Mouse (Mus musculus): ENCODE measurements at regions not wholly inside any gene's neighbourhood (a gene's known extent, or its start where the extent isn't known, plus 50 kb on each side); places are given as distances from the start of the nearest gene placed in this dataset.

GRCm38 (mm10) chr15:62470683-62471331 is 1374.2 kb downstream of the Gsdmc2 start:
- no peak for DNase-seq

- peak; percentile 38 for DNase-seq
These were observed 1376.9 kb downstream of the Gsdmc2 start for GRCm38 (mm10) chr15:62468076-62468475.

GRCm38 (mm10) chr15:62466856-62467255 is 1378.1 kb downstream of the Gsdmc2 start:
- no peak for DNase-seq

GRCm38 (mm10) chr15:62465026-62465839 is 1379.7 kb downstream of the Gsdmc2 start:
- DNase-seq, result no peak

GRCm38 (mm10) chr15:62462698-62463097 is 1382.3 kb downstream of the Gsdmc2 start:
- DNase-seq, result no peak

GRCm38 (mm10) chr15:62461398-62462051 is 1383.5 kb downstream of the Gsdmc2 start:
- DNase-seq, result no peak

- DNase-seq, result no peak
These were observed 1384.3 kb downstream of the Gsdmc2 start for GRCm38 (mm10) chr15:62460724-62461123.

GRCm38 (mm10) chr15:62460026-62460607 is 1384.9 kb downstream of the Gsdmc2 start:
- no peak for DNase-seq

- DNase-seq, result no peak
These were observed 1387.0 kb downstream of the Gsdmc2 start for GRCm38 (mm10) chr15:62457990-62458389.

GRCm38 (mm10) chr15:62457051-62457664 is 1387.8 kb downstream of the Gsdmc2 start:
- no peak for DNase-seq

- peak; percentile 14 for DNase-seq
These were observed 1389.0 kb downstream of the Gsdmc2 start for GRCm38 (mm10) chr15:62456020-62456419.

- peak; percentile 14 for DNase-seq
These were observed 1396.9 kb downstream of the Gsdmc2 start for GRCm38 (mm10) chr15:62448116-62448515.

- DNase-seq, result peak; percentile 30
These were observed 1405.8 kb downstream of the Gsdmc2 start for GRCm38 (mm10) chr15:62439211-62439610.

- no peak for DNase-seq
These were observed 1408.3 kb downstream of the Gsdmc2 start for GRCm38 (mm10) chr15:62436631-62437030.

- no peak for DNase-seq
These were observed 1409.8 kb downstream of the Gsdmc2 start for GRCm38 (mm10) chr15:62435141-62435680.

GRCm38 (mm10) chr15:62432742-62433245 is 1412.2 kb downstream of the Gsdmc2 start:
- DNase-seq, result no peak

- DNase-seq, result no peak
These were observed 1413.8 kb downstream of the Gsdmc2 start for GRCm38 (mm10) chr15:62431150-62431678.

GRCm38 (mm10) chr15:62422995-62423394 is 1422.0 kb downstream of the Gsdmc2 start:
- DNase-seq, result no peak

- no peak for DNase-seq
These were observed 1423.7 kb downstream of the Gsdmc2 start for GRCm38 (mm10) chr15:62421073-62421851.

- no peak for DNase-seq
These were observed 1428.3 kb downstream of the Gsdmc2 start for GRCm38 (mm10) chr15:62416691-62417090.

Data from adrenal gland, adult 2 months (tissue).